Mouse (Mus musculus) thymus, postnatal 0 days (tissue): ENCODE results near the gene Noc4l. TPM values are rescaled to one million over a fixed set of nuclear protein-coding genes. Genes with fewer than 3 reads are reported as not detected.

Source experiments
- DNase-seq: peaks from one replicate; pipeline ENCODE4 v3.0.0-alpha.2; 2015; ENCODE audit warnings: low spot score
- polyA plus RNA-seq: library from polyadenylated mRNA; unstranded; fragments of >200 nt; fragmentation: Nextera tagmentation; extraction: Ambion mirVana; gene quantifications from 2 replicates; pipeline ENCODE4 v1.2.1, GENCODE M21; 2015

Noc4l gene
- polyA plus RNA-seq = 54.5 and 55.8 TPM in 2 replicates

DNA sequence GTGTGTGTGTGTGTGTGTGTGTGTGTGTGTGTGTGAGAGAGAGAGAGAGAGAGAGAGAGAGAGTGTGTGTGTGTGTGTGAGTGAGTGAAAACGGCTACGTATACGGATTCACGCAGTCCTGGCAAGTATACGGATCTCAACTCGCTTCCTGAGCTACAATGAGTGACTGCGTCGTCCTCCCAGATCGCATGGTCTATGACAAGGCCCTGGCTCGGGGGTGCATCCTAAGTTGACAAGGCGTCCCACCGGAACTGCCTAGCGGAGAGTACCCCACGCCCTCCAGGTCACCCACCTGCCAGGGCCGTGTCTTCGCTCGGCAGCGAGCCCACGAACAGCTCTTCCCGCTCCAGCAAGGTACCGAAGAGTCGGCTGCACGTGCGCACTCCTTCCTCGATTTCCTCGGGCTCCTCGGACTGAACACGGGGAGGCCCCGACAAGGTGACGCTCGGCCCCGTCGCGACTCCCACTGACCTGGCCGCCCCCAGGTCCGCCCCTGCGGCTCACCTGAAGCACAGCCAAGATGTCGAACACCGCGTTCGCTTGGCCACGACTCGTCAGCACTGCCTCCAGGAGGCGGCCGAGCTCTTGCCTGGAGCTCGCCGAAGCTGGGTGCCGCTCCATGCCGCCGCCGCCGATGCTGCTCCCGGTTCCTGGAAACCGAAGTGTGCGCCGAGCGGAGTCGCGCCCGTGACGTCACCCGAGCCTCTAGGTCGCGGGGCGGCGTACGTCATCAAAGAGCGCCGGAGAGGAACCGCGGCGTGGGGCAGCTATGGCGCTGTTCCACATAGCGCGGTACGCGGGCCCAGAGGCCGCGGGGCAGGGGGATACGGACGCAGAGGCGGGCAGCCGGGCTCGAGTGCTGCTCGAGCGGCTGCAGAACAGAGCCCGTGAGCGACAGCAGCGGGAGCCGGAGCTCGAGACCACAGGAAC, at the start of gene Noc4l, which contains the start of gene Ddx51:
TSS of gene Noc4l (minus strand) at position 699 of the 930 bp plus-strand sequence.
TSS of gene Ddx51 (plus strand) at position 733 of the 930 bp plus-strand sequence.
- peak; percentile 95 for DNase-seq

DNA sequence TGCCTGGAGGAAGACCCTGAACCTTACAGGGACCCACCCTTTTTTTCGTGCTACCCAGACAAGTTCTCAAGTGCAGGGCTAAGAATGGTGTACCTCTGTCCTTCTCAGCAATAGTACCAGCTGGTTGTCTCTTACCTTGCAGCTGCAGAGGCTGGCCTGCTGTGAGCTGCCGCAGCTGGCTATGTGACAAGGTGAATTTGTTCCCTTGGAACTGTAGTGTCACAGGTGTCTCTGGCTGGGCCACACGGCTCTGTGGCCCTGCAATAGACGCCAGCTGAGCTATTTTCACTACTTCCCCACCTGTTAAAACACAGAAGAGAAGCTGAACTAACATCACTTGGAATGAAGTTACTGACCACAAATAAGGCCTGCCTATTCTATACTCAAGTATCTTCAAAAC, 45.4 kb upstream of the Noc4l start:
- DNase-seq = no peak

DNA sequence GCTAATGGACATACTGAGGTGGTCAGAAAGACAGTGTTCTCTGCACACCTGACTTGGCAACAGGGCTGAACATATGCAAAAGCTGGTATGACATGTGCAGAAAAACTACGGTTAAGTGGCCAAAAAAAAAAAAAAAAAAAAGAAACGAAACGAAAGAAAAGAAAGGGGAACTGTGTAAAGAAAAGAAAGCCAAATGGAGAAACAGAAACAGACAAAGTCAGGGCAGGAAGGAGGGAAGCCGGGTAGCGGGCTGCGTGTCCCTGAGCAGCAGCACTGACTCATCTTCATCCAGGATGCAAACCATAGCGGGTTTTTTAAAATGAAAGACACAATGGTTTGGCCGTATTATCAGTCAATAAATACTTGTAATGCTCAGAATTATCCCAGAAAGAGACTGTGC, 28.8 kb upstream of the Noc4l start:
- no peak for DNase-seq

DNA sequence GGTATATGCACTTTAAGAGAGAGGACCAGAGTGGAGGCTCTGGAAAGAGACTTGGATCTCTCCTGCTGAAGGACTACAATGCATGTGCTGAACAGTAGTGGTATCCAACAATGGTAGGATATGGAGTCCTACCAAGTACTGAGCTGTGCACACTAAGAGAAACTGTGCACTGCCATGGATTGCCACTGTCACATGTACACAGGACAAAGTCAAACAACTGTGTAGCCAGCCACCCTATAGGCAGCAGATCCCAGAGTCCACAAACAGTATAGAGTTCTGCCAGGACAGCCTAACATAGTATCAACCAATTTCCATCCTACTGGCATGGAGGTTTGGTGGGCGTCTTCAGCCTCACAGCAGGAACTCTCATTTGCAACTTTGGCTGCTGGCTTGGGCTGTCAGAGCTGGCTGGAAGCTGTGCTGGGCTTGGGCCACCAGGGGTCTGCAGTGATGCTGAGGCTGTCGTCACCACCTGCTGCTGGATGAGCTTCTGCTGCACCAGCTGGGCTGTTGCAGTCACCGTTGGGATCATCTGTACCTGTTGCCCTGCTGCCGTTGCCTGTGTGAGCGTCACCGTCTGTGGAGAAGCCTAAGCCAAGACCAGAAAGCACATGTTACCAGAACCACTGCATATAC, 12.4 kb upstream of the Noc4l start:
- no peak for DNase-seq

DNA sequence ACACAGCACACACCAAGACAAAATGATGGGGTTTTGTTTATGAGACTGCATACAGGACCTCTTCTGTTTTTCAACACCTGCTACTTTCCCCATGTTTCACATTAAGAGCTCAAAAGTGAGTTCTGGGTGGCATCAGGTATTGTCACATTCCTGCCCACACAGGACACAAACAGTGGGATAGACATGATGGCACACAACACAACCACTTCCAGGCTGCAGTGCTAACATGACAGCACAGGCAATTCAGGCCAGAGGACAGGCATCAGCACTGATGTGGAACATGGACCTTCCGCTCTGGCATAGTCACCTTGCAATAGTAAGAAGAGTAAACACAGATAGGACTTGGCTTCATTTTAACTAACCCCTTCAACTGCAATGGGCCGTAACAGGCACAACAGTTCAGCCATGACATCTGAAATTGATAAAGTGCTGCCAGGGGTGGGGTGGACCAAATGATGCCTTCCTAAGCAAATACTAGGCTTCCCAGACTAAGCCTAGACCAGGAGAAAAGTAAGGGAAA, 11.6 kb upstream of the Noc4l start:
- no peak for DNase-seq

DNA sequence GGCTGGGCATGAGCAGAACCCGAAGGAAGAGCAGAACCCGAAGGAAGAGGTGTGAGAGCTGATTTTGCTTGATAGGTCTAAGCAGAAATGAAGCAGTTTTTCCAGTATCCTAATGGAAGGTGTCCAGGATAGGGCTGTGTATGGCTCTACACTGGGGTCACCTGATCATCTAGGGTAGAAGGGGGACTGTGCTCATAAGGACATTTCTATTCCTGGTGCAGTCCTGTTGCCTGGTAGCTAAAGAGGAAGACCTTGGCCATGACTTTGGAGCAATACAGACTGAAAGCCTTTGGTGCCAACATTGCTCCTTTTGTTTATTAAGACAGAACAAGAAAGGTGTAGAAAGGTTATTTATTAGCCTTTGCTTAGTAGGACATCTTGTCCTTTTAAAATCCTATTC, 10.8 kb upstream of the Noc4l start:
- DNase-seq = no peak

DNA sequence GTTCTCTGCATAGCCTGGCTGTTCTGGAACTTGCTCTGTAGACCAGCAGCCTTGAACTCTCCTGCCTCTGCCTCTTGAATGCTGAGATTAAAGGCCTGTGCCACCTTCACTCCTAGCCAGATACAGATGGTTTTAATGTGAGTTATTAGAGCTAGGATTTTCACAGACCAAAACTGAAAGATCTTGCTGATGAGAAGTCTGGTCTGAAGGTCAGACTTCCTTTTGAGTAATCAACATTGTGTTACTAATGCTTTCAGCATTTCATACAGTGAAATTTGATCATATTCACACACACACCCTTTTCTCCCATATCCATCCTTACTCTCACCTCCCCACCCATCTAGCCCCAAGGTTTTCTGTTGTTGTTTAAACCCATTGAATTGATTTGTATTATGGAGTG, 6.5 kb upstream of the Noc4l start:
- no peak for DNase-seq

DNA sequence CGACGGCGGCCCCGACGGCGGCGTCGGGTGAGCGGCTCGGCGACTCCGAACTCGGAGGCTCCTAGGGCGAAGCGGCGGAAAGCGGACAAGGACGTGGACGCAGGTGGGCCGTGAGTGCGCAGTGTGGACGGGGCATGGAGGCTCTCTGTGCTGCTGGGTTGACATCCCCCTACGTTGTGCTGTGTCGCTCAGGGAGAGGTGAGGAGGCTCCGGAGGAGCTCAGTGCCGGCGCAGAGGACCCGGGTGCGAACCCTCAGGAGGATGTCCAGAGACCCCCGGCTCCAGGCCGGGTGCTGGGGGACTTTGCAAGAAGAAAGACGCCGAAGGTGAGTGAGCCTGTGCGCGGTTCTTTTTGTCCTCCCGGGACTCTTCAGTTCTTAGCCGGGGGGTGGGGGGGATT, 469 bp upstream of the Noc4l start:
- no peak for DNase-seq

DNA sequence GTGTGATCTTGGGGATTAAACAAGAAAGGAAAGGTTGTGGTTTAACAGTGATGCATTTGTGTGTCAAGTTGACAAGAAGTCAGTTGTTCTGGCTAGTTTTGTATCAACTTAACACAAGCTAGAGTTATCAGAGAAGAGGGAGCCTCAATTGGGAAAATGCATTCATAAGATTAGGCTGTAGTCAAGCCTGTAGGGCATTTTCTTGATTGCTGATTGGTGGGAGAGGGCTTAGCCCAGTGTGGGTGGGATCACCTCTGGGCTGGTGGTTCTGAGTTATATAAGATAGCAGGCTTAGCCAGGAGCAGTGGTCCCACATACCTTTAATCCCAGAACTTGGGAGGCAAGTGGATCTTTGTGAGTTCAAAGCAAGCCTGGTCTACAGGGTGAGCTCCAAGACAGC, 6.8 kb downstream of the Noc4l start:
- no peak for DNase-seq

DNA sequence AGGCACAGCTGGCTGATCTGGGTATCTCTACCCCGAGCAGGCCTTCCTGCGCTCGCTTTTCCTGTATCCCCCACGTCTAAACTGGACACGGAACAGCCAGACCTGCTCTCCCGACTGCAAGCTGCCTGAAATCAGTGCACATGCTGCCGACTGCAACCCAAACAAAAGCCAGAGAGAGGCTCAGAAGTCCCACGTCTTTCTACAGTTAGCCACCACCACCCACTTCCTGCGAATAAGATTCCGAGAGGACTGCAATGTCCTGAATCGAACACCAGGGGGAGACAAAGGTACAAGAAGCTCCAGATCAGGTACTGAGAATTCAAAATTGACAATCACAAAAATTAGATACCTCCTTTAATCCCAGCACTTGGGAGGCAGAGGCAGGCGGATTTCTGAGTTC, 13.8 kb downstream of the Noc4l start:
- peak; percentile 87 for DNase-seq

DNA sequence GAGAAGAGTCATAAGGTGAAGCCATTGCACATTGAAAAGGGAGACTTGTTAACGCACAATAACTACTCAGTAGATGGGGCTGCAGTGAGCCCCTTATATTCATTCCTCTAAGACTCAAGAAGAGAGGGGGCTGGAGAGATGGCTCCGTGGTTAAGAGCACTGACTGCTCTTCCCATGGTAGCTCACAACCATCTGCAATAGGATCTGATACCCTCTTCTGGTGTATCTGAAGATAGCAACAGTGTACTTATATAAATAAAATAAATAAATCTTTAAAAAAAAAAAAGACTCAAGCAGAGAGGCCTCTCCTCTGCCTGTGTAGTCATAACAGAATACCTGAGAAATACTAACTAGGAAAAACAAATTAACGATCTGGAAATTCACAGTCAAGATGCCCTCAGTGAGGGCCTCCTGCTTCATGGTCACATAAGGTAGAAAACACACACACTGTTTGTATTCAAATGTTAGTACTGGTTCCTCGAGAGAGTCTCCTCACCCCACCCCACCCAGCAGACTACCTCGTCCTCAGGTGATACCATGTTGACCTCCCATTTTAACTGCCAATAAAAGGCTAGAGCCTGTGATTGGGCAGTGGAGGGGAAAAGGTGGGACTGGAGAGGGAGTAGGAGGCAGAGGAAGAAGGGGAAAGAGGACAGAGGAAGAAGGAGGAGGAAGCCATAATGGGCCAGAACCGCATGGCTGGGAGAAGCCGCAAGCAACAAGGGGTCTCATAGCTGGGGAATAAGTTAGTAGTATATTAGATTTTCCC, 14.7 kb downstream of the Noc4l start:
- no peak for DNase-seq

DNA sequence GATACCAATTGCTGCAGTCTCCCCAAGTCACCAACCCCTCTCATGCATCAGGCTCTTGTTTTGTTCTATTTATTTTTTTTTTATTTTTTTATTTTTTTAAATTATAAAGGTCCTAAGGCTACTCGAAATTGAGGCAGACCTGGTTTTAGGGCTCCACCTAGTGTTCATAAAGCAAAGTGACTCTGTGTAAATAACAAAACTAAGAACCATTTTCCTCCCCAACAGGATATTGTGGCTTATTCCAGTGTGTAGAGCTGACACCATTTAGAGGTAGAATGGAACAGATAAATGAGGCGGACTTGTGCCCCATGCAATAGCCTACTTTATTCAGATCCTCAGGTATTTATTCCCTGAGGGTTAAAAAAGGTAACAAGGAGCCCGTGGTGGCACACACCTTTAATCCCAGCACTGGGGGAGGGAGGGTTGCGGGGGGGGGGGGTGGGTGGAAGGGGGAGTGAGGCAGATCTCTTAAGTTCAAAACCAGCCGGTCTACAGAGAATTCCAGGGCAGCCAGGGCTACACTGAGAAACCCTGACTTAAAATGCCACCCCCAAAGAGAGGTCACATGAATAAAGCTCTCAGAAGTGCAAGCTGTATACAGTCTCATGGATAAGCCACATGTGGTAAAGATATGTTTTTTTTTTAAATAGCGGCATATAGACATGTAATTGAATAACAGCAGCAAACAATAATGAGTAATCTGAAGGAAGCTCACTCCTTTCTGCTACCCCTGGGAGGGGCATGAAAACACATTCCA, 17.1 kb downstream of the Noc4l start:
- peak; percentile 60 for DNase-seq

DNA sequence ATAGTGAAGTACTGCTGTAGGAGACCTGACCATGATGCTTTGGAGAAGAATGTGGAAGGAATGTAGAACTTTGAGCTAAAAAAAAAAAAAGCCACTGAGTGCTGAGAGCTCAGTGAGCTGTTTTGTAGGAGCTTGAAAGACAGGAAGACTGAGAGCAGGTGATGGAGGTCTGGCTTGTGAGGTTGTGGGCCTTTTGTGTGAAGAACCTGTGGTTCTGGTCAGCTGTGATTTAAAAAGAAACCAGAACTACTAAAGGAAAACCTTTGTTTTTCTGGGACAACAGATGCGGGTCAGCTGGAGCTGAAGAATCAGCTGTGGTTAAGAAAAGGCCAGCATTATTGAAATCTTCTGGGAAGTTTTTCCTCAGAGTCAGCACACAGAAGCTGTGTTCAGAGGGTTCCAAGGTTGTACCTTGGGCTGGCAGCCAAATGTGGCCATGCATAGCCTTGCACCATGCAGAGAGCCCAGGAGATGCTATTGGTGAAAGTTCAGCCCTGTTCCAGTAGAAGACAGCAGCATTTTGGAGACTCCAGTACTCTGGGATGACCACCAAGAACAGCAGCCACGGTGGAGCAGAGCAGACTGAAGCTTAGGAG, 23.6 kb downstream of the Noc4l start:
- DNase-seq = no peak

DNA sequence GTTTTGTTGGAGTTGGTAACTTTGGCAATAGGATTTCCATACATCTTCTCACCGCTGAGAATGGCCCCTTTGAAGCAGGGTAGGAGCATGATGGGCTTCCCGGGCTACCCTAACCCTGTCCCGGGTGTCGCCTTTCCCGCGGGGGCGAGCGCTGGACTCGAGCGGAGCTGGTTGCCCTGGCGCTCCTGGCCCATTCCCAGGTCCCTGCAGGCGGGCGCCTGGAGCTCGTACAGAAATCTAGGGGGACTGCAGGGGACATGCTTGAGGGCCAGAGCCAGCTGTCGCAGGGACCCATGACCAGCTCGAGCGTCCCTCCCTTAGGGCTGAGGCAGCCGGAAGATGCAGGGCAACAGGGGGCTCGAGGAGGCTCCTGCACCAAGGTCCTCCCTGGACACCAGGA, 25.1 kb downstream of the Noc4l start:
- no peak for DNase-seq

DNA sequence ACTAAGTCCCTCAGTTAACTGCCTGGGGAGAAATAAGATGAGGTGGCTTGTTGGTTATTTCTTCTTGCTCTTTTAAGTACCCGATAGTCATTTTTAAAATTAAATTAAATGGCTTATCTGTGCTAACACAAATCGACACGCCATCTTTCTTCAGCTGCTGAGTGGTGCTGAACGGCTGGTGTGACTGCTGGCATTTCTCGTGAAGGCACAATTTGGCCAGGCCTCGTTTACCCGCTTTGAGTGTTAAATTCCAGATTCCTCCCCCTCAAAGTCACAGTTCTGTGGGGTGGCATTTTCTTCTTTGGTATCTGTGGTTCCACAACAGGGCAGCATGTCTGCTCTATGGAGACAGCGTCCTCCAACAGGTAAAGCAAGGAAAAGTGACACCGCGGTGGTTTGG, 25.9 kb downstream of the Noc4l start:
- DNase-seq = no peak

DNA sequence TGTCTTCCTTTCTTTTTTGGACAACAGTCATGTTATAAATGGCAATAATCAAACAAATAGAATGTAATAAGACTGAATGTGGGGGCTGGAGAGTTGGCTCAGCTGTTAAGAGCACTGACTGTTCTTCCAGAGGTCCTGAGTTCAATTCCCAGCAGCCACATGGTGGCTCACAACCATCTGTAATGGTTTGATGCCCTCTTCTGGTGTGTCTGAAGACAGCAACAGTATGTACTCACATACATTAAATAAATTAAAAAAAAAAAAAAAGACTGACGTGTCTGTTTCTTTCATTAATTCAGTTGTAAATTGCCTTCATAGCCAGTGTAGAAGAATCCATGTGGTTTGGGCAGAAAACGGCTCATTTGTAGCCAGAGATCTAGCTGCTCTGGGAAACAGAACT, 28.9 kb downstream of the Noc4l start:
- no peak for DNase-seq

DNA sequence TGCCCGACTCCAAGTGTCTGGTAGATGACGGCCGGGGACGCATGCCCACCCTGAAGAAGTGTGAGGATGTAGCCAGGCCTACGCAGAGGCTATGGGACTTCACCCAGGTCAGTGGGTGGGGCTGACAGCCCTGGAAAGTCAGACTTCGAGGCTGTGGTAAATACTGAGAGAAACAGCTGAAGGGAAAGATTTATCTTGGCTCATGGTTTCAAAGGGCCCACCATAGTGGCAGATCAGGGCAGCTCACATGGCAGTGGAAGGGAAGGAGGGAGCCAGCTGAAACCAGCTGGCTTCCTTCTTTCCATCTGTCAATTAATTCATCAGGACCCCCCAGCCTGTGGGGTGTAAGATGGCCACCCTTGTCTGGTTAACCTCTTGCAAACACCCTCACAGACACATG, 34.0 kb downstream of the Noc4l start:
- no peak for DNase-seq

DNA sequence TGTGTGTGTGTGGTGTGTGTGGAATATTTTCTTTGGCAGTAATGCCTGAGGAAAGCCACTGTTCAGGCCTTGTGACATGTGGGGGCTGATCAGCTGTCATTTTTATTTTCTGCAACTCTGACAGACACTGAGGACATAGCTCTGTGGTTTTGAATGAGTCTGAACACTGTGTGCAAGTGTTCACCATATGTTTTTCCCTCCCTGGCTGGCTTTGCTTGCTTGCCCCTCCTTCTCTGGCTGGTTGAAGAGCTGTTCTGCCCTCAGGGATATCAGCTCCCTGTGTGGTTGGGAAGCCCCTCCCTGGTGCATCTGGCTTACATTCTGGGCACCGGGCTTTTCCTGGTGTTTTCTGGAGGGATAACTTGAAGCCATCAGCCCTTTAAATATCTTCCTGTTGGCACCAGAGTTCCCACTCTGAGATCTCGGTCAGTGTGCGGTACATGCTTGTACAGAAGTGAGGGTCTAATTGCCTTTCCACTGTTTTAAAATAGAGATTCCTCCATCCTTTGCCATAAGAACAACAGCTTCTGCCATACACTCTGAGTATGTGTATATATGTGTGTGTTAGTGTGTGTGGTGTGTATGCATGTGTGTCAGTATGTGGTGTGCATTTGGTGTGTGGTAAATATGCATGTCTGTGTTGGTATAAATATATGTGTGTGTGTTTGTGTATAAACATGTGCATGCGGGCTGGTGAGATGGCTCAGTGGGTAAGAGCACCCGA, 41.6 kb downstream of the Noc4l start:
- DNase-seq = no peak

DNA sequence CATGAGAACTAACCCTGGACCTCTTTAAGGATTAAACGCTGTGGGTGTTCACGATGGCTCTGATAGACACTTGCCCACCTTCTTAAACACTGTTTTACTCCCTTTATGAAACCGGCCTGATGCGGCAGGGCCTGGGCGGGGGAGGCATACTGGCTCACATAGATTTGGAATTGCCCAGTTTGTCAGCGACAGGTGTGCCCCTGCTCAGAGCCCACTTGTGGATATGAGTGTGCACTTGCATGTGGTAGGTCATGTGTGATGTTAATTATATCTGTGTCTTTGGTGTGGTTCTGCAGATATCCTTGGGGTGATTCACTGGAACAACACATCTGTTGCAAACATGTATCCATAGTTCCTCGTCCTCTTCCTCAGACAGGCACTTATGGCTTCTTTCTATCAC, 42.7 kb downstream of the Noc4l start:
- no peak for DNase-seq

DNA sequence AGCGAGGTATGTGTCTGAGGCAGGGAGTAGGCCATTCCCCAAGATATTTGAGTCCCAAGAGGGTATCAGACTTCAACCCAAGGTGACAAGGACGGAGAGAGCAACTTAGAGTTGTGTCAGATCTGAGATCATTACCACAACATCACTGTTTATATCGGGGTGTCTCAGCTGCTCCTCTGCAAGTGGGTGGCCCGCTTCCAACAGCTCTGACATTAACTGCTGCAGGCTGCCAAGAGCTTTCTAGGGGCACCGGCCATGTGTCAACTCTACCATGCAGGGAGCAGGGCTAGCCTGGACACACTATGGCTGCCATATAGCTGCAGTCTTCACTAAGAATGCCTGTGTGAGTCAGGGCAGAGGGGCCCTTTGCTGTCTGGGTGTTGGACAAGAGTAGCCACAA, 43.3 kb downstream of the Noc4l start:
- no peak for DNase-seq
